Mouse (Mus musculus) embryo, embryonic 10 days (tissue): ENCODE data around the gene Taf13.
"Not testable (repeated sequence)": the region's sequence is repeated elsewhere in the genome, so short reads cannot be mapped to it uniquely, and the experiment has no call there.

ENCODE experiments used
- DNase-seq: peaks from one replicate; pipeline ENCODE4 v3.0.0-alpha.2; 2015; ENCODE audit warnings: low spot score

The Taf13 gene

DNA sequence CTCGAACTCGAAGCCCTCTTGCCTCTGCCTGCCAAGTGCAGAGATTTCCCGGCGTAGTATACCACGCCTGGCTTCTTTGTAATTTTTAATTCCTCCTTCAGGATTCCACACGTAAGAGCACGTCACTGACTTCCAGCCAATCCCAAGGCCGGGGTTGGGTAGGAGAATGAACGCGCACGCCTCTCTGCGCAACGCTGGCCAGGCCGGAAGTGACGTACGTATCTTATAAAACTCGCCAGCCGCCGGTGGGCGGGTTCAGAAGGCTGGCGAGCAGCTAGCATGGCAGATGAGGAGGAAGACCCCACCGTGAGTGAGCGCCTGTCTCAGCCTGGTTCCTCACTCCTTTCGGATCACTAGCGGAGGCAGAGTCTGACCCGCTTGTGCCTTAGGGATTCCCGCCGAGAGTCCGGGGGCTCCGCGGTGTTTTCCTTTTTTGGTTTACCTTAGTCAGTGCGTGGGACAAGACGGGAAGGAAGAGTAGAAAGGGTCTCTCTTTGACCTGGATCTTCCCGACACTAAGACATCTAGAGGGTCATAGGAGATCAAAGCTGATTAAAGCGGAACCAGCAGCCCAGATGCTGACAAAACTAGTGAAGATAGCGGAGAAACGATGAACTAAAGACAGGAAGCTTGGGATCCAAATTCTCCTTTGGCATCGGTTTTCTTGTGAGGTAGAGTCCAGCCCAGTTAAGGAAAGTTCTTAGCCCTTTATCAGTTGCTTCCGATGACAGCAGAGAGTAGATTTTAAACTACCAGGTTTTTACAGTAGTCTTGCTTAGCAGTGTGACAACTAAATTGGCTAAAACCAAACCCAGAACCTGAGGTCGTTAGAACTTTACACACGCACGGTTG is at the start of gene Taf13:
Gene Taf13, plus strand, starts transcription at position 256 of the 852 bp plus-strand sequence.
- DNase-seq: peak; percentile 98

DNA sequence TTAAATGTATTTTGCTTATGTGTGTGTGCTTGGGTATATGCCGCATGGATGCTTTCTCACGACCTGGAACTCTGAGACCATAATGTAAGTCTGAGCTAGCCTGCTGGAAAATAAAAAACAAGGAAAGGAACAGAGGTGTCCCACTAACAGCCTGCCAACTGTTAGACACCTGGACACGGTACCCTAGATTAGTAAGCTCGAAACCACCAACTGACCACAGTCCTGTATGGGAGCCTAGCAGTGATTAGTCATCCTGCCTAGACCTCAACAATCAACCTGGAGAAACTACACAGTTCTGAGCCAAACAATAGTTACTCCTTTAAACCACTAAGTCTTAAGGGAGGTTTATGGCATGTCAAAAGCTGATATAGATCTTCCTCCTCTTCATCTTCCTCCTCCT is 48.1 kb upstream of the Taf13 start:
- no peak for DNase-seq

DNA sequence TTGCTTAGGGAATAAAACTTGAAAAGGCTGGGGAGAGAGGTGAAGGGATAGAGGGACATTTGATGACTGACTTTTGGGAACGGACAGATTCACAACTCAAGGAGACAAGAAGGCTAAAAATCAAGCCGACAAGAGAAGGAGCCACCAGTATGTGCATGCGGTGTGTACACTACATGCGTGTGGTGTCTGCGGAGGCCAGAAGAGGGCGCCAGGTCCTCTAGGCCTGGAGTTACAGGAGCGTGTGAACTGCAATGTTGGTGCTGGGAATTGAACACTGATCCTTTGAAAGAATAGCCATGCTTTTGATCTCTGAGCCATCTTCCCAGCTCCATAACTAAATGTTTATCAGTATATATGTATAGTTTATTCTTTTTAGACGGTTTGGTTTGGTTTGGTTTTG is 43.0 kb upstream of the Taf13 start:
- no peak for DNase-seq

DNA sequence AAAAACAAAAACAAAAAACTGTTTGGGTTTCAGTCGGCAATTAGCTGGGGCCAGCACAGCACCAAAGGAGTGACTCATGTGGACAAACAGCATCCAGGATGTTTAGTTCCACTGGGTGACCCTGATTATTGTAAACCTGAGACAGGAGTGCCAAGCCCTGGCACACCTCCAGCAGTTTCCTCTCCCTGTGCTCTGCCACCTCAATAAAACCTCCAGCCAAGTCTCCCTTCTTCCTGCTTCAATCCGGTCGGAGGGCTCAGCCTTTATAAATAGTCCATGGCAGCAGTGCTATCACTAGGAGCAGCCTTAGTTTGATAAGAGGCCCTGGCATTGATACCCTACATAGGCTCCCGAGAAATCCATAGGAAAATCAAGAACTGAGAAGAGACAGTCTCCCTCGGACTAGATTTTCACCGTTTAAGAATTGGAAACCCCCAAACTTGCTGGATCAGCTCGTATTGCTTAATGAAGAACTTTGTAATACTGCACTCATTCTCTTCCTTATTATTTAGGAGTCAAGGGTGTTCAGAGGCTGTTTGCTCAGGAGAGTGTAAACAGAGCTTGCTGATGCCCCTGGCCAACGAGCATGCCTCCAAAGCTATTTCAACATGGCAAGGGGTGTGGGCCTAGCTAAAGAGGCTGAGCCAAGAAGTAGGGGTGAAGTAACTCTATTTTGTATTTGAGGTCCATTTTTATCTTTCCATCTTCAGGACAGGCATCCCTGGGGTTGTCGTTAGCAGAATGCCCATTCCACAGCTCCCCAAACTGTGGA is 38.2 kb upstream of the Taf13 start:
- DNase-seq: no peak

DNA sequence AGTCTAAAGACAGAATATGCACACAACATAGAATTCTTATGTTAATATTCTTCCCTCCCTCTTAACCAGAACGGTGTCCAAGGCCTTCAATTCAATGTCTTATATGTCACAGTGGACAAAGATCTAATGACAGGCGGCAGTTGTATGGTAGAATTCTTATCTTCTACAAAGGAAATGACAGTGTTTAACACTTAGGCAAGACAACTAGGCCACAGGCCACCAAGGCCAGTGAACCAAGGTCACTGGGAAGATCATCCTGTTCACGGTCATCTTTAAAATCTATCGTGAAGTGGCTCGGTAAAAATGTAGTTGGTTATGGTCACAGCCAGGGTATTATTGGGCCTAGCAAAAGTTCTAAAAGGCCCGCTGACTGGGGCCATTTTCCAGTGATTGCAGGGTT is 37.5 kb upstream of the Taf13 start, which contains the start of gene 1700013F07Rik:
Gene 1700013F07Rik, plus strand, starts transcription at position 200 of the 400 bp plus-strand sequence.
- DNase-seq: no peak

DNA sequence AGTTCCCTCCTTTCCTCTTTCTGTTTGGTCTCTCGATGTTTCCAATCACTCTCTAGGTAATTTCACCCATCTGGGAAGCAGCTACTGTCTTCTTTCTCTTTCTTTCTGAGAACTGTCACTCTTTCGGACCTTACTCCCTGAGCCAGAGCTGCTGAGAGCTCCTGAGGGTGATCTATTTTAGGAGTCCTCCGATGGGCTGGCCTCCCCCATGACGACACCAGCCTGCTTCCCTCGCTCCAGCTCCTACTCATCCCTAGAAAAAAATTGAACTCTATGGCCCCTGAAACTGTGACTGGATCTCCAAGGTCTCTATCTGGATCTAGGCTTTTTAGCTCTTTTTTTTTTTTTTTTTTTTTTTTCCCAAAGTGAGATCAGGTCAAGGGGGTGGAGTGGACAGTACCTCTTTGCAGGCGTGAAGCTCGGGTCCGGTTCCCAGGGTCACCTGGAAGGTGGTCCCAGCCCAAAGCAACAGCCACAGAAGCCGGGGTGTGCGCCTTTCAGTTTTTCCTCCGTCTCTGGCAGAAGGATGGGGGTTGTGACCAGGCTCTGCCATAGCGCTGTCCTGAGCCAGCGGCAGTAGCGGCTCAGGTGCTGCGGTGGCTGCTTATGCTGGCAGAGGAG is 35.5 kb upstream of the Taf13 start:
- DNase-seq: no peak

DNA sequence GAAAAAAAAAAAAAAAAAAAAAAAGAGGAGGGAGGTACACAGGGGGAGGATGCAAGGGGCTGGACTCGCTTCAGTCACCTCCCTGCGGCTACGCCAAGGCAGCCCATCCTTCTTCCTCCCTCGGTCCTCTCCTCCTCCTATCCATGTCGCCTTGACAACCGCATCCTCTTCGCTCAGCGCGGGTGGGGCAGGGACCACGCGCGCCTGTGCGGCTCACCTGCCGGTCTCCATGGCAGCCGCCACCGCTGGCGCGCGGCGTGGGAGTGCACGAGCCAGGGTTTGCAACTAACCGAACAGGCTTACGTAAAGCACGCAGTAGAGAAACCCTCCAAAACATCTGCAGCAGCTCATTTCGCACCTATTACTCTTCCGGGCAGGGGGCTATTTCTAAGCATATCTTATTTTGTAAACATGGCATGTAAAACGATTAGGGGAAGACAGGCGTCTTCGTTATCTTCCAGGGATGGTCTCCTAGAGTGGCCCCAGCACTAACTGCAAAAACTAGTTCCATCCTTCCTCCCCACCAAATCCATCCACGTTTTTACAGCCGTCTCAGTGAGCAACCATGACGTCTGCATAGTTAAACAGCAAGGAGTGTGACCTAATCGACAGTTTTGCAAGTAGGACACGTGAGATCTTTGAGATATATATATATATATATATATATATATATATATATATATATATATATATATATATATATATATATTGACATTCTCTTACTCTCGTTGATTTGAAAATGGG is 34.8 kb upstream of the Taf13 start, which contains the start of gene 5330417C22Rik:
Gene 5330417C22Rik, minus strand, starts transcription at position 20 of the 744 bp plus-strand sequence.
- peak; percentile 61 for DNase-seq

DNA sequence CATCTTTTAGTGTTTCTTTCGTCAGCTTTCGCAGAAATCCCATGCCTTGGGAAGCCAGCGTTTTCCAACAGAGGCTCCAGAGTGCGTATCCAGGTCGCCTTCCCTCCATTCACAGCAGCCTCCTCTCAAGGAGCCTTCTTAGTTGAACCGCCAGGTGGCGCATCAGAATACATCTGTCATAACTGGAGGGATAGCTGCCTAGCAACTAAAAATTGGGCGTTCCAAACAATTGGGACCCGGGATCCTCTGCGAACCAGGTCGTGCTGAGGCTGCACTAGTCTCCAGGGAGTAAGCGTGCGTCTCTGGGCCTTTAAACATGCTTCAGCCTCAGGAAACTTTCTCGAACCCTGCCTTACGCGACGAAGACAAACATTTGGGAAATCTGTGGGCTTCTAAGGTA is 34.2 kb upstream of the Taf13 start:
- DNase-seq: peak; percentile 94

DNA sequence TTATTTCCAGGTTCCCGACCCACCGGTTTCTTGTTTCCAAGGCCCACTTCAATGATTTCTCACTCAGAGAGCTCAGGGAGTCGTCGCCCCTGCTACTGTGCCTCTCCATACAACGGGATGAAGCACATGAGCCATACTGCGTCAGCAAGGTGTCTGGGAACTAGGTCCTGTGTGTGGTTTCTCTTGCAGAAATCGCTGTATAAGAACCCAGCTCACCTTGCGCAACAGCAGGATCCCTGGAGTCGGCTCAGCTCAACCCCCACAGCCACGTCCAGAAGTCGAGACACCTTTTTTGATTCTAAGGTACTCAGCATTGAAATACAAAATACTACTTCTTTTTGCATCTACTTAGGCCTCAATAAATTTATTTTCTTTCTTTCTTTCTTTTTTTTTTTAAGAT is 29.2 kb upstream of the Taf13 start:
- DNase-seq: no peak

DNA sequence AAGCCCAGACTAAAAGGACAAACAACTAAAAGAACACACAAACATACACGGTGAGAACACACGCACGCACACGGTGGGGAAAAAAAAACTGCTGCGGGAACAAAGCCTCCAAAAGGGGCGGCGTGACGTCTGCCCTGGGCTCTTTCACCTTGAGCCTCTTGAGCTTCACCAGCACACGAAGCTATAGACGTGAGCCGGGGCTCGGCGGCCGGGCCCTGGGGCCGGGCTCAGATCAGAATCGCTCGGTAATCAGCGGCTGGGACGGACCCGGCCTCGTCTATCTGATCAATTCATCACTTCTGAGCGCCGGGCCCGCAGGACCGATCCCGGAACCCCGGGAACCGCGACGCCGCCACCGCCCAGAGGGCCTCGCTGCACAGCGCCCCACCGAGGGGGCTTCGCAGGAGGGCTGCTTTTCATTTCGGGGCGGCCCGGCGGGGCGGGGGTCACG is 17.4 kb upstream of the Taf13 start:
- peak; percentile 40 for DNase-seq

DNA sequence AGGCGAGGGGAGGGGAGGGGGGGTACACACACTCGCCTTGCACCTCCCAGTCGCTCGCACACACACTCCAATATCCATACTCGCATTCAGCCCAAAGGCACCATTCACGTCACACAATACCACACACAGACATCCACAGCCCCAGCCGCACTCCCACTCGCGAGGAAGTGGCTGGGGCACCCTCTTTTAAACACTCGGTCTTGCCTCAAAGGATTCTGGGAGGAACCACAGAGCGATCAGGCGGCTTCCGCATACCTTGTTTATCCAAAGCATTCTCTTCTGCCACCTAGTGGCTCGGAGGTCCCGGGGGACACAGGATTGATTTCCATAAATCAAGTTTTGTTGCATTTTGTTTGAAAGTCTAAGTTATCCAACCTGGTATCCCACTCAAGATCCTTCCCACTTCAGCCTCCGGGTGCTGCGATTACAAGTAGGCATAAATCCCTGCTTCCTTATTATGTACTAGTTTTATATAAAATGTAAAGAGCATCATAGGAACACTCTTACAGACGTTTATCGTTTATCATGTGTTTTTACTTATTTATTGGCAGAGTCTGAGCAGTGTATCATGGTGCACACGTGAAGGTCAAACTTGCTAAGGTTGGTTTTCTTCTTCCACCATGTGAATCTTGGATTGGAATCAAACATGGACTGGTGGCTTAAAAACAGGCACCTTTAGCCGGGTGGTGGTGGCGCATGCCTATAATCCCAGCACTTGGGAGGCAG is 16.7 kb upstream of the Taf13 start:
- peak; percentile 96 for DNase-seq

DNA sequence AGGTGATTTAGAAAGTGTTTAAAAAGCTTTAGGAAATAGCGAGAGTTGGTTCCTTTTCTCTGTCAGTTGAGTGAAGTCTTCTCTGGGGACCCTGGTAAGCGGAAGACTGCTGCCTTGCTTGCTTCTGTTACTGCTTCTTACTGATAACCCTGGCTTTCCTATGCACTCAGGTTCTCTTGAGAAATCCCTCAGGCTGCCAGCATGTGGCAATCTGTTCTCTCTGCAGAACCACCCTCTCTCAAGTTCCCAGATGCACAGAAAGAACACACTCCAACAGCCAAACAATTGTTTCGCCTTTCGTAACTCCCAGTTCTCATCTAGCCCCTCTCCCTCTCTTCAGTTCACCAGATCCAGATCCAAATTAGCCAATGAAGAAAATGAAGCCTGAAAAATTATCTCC is 13.6 kb upstream of the Taf13 start:
- no peak for DNase-seq

DNA sequence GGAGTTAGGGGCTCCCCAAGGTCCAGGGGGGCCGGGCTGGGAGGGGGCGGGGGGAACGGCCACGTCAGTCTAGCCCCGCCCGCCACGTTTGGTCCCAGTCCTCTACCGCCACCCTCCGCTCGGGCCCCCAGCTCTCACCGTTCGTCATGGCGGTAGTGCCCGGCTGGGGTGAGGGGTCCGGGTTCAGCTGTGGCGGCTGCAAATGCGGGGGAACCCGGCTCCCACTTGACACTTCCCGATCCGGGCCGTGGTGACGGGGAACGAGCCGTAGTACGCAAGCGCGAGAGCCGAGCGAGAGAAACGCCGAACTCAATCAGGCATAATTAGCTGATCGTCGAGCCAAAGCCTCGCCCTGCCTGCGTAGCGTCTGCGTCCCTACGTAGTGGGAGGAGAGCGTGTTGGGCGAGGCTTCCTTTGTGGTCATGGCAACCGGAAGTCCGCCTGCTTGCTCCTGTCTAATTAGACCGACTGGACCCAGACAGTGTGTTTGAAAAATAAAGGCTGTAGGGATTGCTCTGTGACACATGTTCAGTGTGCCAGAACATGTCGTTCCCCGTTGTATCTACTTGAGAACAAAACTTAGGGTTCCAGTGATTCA is 9.3 kb upstream of the Taf13 start, which contains the start of gene Tmem167b:
Gene Tmem167b, minus strand, starts transcription at position 334 of the 598 bp plus-strand sequence.
- peak; percentile 100 for DNase-seq

DNA sequence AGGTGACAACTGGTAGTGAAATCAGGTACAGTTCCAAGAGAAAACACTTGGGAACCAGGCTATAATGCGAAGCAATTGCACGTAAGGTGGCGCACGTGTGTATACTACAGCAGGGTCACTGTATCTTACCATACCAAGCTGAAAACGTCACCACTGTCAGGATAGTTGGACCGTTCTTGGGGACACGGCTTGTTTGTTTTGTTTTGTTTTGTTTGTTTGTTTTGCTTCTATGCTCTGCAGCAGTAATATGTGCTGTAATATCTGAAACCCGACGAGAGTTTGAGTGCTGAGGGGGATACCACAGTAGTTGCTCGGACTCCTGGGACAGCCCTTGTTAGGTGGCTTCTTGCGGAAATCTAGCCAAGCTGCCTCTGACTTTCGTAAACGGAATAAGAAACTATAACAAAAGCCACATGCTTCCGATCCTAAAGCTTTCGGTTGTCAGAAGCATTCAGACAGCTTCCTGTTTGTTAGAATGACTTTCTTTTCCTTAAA is 8.7 kb upstream of the Taf13 start:
- peak; percentile 67 for DNase-seq

DNA sequence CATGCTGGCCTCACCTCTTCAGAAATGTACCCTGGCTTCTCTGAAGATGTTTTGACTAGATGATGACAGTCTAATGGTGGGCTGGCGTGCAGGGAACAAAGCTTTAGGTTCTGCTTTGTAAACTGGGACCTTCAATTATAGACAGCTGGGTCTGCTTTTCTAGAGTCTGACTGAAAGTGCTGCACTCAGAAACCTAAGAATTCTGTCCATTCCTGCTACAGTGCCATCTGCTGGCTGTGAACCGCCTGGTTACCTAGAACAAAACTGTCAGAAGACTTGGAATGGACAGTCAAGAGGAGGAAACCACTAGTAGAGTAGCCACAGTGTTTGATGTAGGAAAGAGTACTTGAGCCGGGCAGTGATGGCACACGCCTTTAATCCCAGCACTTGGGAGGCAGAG is 8.2 kb upstream of the Taf13 start:
- peak; percentile 92 for DNase-seq

DNA sequence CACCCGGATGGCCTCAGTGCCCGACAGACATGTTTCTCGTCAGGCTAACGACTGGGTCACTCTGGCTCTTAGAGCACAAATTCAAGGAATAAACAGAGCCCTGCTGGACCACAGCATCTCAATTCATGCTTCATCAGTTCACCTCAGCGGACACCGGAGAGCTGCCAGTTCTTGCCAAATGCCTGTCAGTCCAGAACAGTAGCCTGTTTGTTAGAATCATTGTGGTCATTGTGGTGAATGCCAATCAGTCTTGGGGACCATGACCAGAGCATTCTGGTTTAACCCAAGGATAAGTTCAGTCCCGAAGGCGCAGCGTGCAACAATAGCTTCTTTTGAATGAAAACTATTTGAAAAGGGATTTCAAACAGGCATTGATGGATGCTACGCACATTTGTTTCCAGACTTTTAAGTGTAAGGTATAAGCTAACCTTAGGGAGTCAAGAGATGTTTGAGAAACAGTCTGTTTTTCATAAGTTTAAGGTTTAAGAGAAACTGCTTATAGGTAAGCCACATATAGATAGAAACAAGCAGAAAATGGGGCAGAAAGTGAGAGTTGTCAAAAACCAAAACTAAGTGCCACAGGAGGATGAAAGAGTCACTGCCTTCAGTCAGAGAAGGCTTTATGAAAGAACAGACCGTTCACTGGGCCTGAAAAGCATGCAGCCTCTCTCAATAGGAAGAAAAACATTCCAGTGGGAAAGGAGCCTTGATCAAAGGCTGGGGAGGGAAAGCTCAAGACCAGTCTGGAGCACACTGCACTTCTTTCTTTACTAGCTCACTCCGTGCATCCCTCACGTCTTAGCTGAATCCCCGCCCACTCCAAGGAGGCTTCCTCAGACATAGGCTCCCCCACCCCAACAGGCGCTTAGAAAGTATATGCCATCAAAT is 3.3 kb upstream of the Taf13 start:
- DNase-seq: peak; percentile 77

DNA sequence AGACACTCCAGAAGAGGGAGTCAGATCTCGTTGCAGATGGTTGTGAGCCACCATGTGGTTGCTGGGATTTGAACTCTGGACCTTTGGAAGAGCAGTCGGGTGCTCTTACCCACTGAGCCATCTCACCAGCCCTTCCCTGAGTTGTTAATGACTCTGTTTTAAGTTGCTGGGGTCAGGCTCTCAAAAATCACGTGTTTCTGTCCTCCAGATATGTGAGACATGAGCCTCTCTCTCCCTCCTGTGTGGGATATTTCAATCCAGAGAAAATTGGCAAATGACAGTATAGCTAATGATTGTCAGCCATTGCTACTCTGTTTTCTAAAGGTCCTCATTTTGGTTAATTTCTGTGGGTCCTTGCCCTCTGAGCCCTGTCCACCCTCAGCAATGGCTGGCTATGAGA is 1.9 kb upstream of the Taf13 start:
- not testable (repeated sequence) for DNase-seq

DNA sequence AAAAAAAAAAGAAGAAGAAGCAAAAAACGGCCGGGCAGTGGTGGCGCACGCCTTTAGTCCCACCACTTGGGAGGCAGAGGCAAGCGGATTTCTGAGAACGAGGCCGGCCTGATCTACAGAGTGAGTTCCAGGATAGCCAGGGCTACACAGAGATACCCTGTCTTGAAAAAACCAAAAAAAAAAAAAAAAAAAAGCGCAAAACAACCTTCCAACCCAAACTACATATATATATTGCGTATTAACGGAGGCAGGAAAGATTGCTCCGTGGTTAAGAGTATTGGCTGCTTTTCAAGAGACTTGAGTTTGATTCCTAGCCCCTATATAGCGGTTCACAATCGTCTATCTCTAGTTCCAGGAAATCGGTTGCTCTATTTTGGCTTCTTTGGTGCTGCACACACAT is 685 bp upstream of the Taf13 start:
- DNase-seq: no peak

DNA sequence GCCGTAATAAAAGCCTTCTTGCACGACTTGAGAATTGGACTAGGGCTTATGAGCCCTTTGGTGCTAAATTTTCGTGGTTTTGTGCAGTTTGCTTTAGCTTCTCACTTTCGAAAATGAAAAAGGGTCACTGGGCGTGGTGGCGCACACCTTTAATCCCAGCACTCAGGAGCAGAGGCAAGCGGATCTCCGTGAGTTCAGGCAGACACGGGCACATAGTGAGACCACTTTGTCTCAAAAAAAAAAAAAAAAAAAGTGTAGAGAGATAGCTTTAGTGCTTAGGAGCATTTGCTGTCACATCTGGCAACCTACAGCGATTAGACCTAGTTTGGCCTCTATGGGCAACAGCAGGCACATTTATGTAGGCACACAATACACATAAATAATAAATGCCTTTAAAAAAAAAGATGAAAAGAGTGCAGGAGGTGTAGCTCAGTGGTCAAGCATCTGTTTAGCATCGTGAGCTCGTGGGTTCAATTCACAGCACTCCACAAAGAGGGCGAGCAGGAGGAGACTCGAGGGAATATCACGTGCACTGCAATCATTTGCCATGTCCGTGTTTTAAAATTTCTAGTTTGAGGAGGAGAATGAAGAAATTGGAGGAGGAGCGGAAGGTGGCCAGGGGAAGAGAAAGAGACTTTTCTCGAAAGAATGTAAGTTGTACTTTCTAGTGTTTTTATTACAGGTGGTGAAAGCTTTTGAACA is 962 bp downstream of the Taf13 start:
- DNase-seq: no peak
